Mouse (Mus musculus) lung, adult 2 months (tissue): ENCODE data around the gene Etv4. TPM values are rescaled to one million over a fixed set of nuclear protein-coding genes. Genes with fewer than 3 reads are reported as not detected.

Source experiments
- DNase-seq: peaks from one replicate; pipeline ENCODE4 v3.0.0; 2022
- H3K4me1 ChIP-seq: fragments of 200-500 bp; 2 replicates; pipeline ENCODE4 v1.6.1; 2011; ENCODE audit warnings: low read length; ENCODE audit not compliant: control insufficient read depth, insufficient read depth
- H3K4me3 ChIP-seq: fragments of 200-500 bp; replicated peaks from 2 replicates; pipeline ENCODE3; 2011; ENCODE audit warnings: low read depth, mild to moderate bottlenecking, control low read depth, low read length; ENCODE audit errors: extremely low read depth
- CTCF ChIP-seq: fragments of 200-500 bp; IDR thresholded peaks from 2 replicates; pipeline ENCODE4 v1.5.1; 2011; ENCODE audit warnings: mild to moderate bottlenecking, low read length, control low read depth; ENCODE audit not compliant: insufficient read depth
- POLR2A ChIP-seq: fragments of 200-500 bp; IDR thresholded peaks from 2 replicates; pipeline ENCODE4 v1.6.1; 2011; ENCODE audit warnings: low read depth, mild to moderate bottlenecking, control low read depth, low read length, borderline replicate concordance; ENCODE audit errors: extremely low read depth
- WGBS: fragments of 180-500 bp; shearing (Covaris S2); methylation state at CpG from one replicate; pipeline ENCODE4 v1.1.7; 2018; 5-methylcytosine and 5-hydroxymethylcytosine counted together
- polyA plus RNA-seq: library from polyadenylated mRNA; depleted of rRNA; stranded (reverse); fragments of >200 nt; gene quantifications from 2 replicates; pipeline ENCODE4 v1.2.3, GENCODE M21; 2012; rRNA removed

Etv4 gene
- polyA plus RNA-seq, result 0.60 and 0.95 TPM in 2 replicates

DNA sequence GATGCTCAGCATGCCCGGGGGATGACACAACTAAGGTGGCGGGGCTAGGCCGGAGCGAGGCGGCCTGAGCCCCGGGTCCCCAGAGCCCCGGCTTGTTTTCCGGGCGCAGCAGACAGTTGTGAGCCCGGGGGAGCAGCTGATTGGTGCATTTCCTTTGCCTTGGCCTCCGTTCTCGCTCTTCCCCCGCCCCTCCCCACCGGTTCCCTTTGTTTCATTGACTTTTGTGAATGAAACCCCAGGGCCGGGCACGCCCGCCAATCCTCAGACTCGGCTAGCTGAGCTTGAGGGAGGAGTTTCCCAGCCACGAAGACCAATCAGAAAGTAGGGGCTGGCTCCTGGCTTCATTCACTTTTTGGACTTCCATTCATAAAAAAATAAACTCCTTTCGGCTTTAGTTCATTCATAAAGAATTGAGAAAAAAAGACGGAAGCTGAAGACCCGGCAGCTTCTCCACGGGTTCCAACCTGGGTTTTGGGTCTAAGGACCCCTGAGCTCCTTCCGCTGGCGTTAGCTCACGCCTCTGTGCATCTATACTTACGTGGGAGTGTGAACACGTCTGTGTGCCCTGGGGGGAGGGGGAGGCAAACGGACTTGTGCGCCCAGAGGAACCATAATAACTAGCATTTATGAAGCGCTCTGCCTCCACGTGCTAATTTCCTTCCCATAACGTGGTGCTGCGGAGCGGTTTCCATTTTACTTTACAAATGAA lies at the start of gene Etv4:
Gene Etv4, minus strand, starts transcription at position 229 of the 709 bp plus-strand sequence.
- peak; percentile 63 for DNase-seq
- Histone ChIP-seq H3K4me1 (peaks cover 5% of the 10 kb centered on the region), H3K4me3 (peak within 1 kb of the TSS; percentile 52)
- WGBS, result under 1% methylated on average over 35 of the region's 35 CpGs
- TF ChIP-seq POLR2A (no peak), CTCF (no peak)

DNA sequence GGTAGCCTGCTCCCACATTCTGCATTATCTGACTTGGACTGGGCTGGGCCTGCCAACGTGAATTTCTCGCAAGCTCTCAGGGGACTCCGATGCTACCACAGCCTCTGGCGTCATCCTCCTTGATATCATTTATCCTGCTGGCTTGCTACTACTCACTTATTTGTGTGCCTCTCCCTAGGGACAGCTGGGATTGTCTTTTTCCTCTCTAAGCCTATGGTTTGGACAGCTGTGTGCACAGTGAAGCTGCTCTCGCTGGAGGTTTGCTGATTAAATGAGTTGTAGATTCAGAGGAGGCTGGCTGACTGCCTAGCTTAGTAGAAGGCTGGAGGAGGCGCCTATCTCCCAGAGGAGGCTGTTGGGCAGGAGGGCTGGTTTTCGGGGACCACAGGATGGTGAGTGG lies 46.8 kb upstream of the Etv4 start:
- DNase-seq, result no peak
- TF ChIP-seq CTCF (no peak), POLR2A (no peak)
- Histone ChIP-seq H3K4me1 (no peaks in the 10 kb centered on the region), H3K4me3 (no peak overlapping the region)
- WGBS, result 67% methylated on average over 7 of the region's 7 CpGs

- DNase-seq, result no peak
- 47% methylated on average over 8 of the region's 8 CpGs for WGBS
- H3K4me1 ChIP-seq, result no peaks in the 10 kb centered on the region
- no peak overlapping the region for H3K4me3 ChIP-seq
- TF ChIP-seq POLR2A (no peak), CTCF (no peak)
Observed at GRCm38 (mm10) chr11:101830616-101831015, 45.4 kb upstream of the Etv4 start.

DNA sequence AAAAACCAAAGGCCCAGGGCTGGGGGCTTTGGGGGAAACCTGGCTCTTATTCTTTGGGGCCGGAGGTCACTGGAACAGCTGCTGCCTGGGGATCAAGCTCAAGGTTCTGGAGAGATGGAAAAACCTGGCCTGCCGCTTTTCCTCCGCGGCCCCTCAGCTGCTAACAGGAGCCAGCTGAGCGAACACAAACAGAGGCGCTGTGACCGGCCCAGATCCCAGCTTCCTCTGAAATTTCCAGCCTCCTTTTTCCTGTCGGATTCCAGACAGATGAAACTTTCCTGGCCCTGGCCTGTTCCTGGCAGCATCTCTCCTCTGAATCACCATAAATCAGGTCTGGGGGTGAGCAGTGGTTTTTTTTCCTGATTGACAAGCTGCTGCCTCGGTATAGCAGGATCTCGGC lies 44.9 kb upstream of the Etv4 start:
- H3K4me3 ChIP-seq, result no peak overlapping the region
- H3K4me1 ChIP-seq, result no peaks in the 10 kb centered on the region
- TF ChIP-seq POLR2A, result no peak
- TF ChIP-seq CTCF, result no peak
- DNase-seq, result peak; percentile 9
- WGBS, result 17% methylated on average over 10 of the region's 10 CpGs

DNA sequence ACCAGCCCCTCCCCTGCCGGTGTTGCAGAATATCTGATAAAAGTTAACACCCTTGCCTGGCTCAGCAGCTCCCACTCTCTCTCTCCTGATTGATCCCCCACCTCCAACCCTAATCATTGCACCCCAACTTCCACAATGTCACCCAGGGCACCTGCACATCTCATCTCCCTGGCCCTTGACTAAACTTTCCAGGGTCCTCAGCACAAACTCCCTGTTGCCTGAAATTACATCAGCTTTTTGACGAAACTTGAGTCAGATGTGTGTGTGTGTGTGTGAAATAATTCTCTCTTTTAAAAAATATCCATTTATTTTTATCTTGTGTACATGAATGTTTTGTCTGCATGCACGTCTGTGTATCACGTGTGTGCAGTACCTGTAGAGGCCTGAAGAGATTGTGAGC lies 43.5 kb upstream of the Etv4 start:
- 89% methylated on average over 4 of the region's 4 CpGs for WGBS
- DNase-seq, result no peak
- Histone ChIP-seq H3K4me1 (no peaks in the 10 kb centered on the region), H3K4me3 (no peak overlapping the region)
- TF ChIP-seq POLR2A (no peak), CTCF (no peak)

GRCm38 (mm10) chr11:101823210-101823609 lies 38.0 kb upstream of the Etv4 start:
- peaks cover 4% of the 10 kb centered on the region; the same call in 1 of the 2 replicates for H3K4me1 ChIP-seq
- 40% methylated on average over 3 of the region's 3 CpGs for WGBS
- no peak for TF ChIP-seq POLR2A
- TF ChIP-seq CTCF, result no peak
- H3K4me3 ChIP-seq, result no peak overlapping the region
- no peak for DNase-seq

- no peak for DNase-seq
- TF ChIP-seq POLR2A (no peak), CTCF (no peak)
- Histone ChIP-seq H3K4me3 (no peak overlapping the region), H3K4me1 (peaks cover 4% of the 10 kb centered on the region; the same call in 1 of the 2 replicates)
- 24% methylated on average over 11 of the region's 11 CpGs for WGBS
Observed at GRCm38 (mm10) chr11:101820899-101821298, 35.7 kb upstream of the Etv4 start.

DNA sequence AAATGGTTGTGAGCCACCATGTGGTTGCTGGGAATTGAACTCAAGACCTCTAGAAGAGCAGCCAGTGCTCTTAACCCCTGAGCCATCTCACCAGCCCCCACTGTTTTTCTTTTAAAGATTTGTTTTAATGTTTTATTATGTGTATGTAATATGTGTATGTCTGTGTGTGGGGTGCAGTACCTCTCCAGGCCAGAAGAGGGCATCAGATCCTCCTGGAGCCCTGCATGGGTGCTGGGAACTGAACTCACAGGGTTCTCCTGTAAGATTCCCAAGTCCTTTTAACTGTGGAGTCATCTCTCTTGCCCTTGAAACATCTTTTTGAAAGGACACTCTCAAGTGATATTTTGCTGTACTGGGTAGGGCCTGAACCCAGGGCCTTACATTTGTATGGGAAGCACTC lies 34.7 kb upstream of the Etv4 start:
- no peak for DNase-seq
- TF ChIP-seq CTCF (no peak), POLR2A (no peak)
- no peak overlapping the region for H3K4me3 ChIP-seq
- H3K4me1 ChIP-seq, result peaks cover 4% of the 10 kb centered on the region; the same call in 1 of the 2 replicates

GRCm38 (mm10) chr11:101815103-101816085 lies 30.2 kb upstream of the Etv4 start:
- H3K4me3 ChIP-seq, result no peak overlapping the region
- TF ChIP-seq CTCF (no peak), POLR2A (no peak)
- peaks cover under 1% of the 10 kb centered on the region; the same call in 1 of the 2 replicates for H3K4me1 ChIP-seq
- no peak for DNase-seq
- WGBS, result 24% methylated on average over 22 of the region's 22 CpGs

DNA sequence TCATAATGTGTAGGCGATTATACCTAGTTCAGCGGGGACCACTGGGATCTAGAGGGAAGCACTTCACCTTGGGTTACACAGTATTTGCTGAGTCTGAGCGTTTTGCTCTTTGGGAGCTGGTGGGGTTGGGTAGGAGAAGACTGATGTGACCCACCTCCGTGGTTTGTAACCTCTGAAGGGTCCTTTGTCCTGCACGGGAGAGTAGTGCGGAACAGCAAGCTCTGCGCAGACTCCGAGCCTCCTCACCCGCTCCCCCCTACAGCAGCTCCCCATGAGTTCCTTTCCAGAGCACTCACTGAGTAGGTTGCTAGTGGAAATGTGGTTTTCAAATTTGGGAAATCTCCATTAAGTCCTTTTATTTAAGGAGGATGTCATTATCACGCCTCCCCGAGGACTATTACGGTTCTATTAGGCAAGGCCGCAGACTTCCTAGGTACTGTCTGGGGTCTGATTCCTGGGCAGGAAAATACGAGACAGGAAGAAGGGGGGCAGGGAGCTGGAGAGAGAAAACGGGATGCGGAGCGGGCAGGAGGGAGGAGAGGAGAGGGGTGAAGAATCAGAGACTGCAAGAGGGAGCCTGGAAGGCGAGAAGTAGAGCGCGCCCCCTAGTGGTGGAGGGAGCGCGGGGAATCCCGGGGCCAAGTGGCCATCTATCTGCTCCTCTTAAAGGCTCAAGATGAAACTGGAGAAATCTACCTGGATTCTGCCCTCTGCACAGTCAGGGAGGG lies 29.4 kb upstream of the Etv4 start:
- TF ChIP-seq CTCF (peak; percentile 68), POLR2A (no peak)
- WGBS, result 30% methylated on average over 23 of the region's 23 CpGs
- DNase-seq, result peak; percentile 77
- no peaks in the 10 kb centered on the region for H3K4me1 ChIP-seq
- H3K4me3 ChIP-seq, result no peak overlapping the region
